Mouse (Mus musculus) liver, postnatal 0 days (tissue): Measurements from ENCODE around the gene Cnfn. TPM values are rescaled to one million over a fixed set of nuclear protein-coding genes. Genes with fewer than 3 reads are reported as not detected.

Experiments used
- ATAC-seq: fragments of 200-750 bp; cut with Nextera tagmentation; 2 replicates; pipeline ENCODE4 v1.8.0; 2017; ENCODE audit warnings: mild to moderate bottlenecking, moderate library complexity
- DNase-seq: peaks from one replicate; pipeline ENCODE4 v3.0.0-alpha.2; 2016
- H3K27ac ChIP-seq: fragments of 300-500 bp; sonication (generic); 2 replicates; pipeline ENCODE4 v1.5.1; 2014; ENCODE audit warnings: antibody characterized with exemption, moderate library complexity, mild to moderate bottlenecking, low read depth
- H3K27me3 ChIP-seq: fragments of 300-500 bp; sonication (generic); 2 replicates; pipeline ENCODE4 v1.6.1; 2014; ENCODE audit warnings: low read length, control low read depth, mixed read lengths; ENCODE audit not compliant: insufficient read depth
- H3K36me3 ChIP-seq: fragments of 300-500 bp; sonication (generic); replicated peaks from 2 replicates; pipeline ENCODE4 v1.6.1; 2014; ENCODE audit warnings: mild to moderate bottlenecking, control low read depth, low read length, moderate library complexity, mixed read lengths; ENCODE audit not compliant: insufficient read depth
- H3K4me1 ChIP-seq: fragments of 300-500 bp; sonication (generic); 2 replicates; pipeline ENCODE4 v1.6.1; 2014; ENCODE audit warnings: antibody characterized with exemption, mild to moderate bottlenecking, control low read depth; ENCODE audit not compliant: insufficient read depth
- H3K4me2 ChIP-seq: fragments of 300-500 bp; sonication (generic); 2 replicates; pipeline ENCODE4 v1.6.1; 2014; ENCODE audit warnings: low read depth, mild to moderate bottlenecking, low read length, moderate library complexity, mixed read lengths
- H3K4me3 ChIP-seq: fragments of 300-500 bp; sonication (generic); 2 replicates; pipeline ENCODE4 v1.5.1; 2014; ENCODE audit warnings: low read depth, low read length
- H3K9ac ChIP-seq: fragments of 300-500 bp; sonication (generic); replicated peaks from 2 replicates; pipeline ENCODE4 v1.6.1; 2014; ENCODE audit warnings: mild to moderate bottlenecking, moderate library complexity
- H3K9me3 ChIP-seq: fragments of 300-500 bp; sonication (generic); 2 replicates; pipeline ENCODE4 v1.6.1; 2016; ENCODE audit warnings: mild to moderate bottlenecking, control low read depth, low read length, mixed read lengths
- CTCF ChIP-seq: sonication (generic); IDR thresholded peaks from 2 replicates; pipeline ENCODE4 v1.5.1; 2016; ENCODE audit warnings: antibody characterized with exemption, low read depth
- EP300 ChIP-seq: IDR thresholded peaks from 2 replicates; pipeline ENCODE4 v1.6.1; 2016; ENCODE audit warnings: antibody characterized with exemption, low read depth, mild to moderate bottlenecking
- WGBS: fragments of 180-500 bp; shearing (Covaris S2); extraction: QIAGEN DNeasy Blood & Tissue Kit; methylation state at CpG from one replicate; pipeline ENCODE4 v1.1.7; 2014; ENCODE audit not compliant: insufficient replicate concordance; 5-methylcytosine and 5-hydroxymethylcytosine counted together
- polyA plus RNA-seq: library from polyadenylated mRNA; unstranded; fragments of >200 nt; fragmentation: Nextera tagmentation; extraction: Ambion mirVana; gene quantifications from 2 replicates; pipeline ENCODE4 v1.2.1, GENCODE M21; 2015

The Cnfn gene
- not detected in 2 replicates for polyA plus RNA-seq

- ATAC-seq (no peak), DNase-seq (no peak)
- Histone ChIP-seq H3K27ac (no peak within 1 kb of the TSS), H3K27me3 (peaks cover 44% of the 10 kb centered on the region), H3K9me3 (no peaks in the 10 kb centered on the region), H3K4me3 (no peak within 1 kb of the TSS), H3K4me2 (no peak within 1 kb of the TSS), H3K4me1 (no peaks in the 10 kb centered on the region), H3K36me3 (no peaks in the 10 kb centered on the region), H3K9ac (no peak within 1 kb of the TSS)
- TF ChIP-seq EP300 (no peak), CTCF (no peak)
- WGBS = 47% methylated on average over 12 of the region's 12 CpGs
Observed at GRCm38 (mm10) chr7:25369058-25369749, at the start of gene Cnfn. TSS of gene Cnfn (minus strand) at chr7:25369724.

GRCm38 (mm10) chr7:25417597-25417996 lies 48.1 kb upstream of the Cnfn start:
- 83% methylated on average over 1 of the region's 1 CpGs for WGBS
- Histone ChIP-seq H3K27ac (no peak overlapping the region), H3K9me3 (no peaks in the 10 kb centered on the region), H3K4me3 (no peak overlapping the region), H3K9ac (no peak overlapping the region), H3K4me2 (no peak overlapping the region), H3K27me3 (no peaks in the 10 kb centered on the region), H3K4me1 (0 out of 2 replicates have a peak, but pooled peaks cover 2% of the 10 kb centered on the region), H3K36me3 (no peaks in the 10 kb centered on the region)
- ATAC-seq (no peak), DNase-seq (peak; percentile 51)
- no peak for TF ChIP-seq EP300
- peak; percentile 67 for TF ChIP-seq CTCF

- Histone ChIP-seq H3K27me3 (no peaks in the 10 kb centered on the region), H3K27ac (no peak within 1 kb of the TSS), H3K4me1 (no peaks in the 10 kb centered on the region), H3K9me3 (no peaks in the 10 kb centered on the region), H3K36me3 (no peaks in the 10 kb centered on the region), H3K4me2 (no peak within 1 kb of the TSS), H3K4me3 (no peak within 1 kb of the TSS), H3K9ac (no peak within 1 kb of the TSS)
- 43% methylated on average over 7 of the region's 7 CpGs for WGBS
- TF ChIP-seq CTCF = no peak
- no peak for TF ChIP-seq EP300
- ATAC-seq (no peak), DNase-seq (no peak)
Observed at GRCm38 (mm10) chr7:25412833-25413441, 43.4 kb upstream of the Cnfn start, which contains the start of gene Cxcl17. TSS of gene Cxcl17 (minus strand) at chr7:25412886.

GRCm38 (mm10) chr7:25411861-25412260 lies 42.3 kb upstream of the Cnfn start:
- ATAC-seq = no peak
- DNase-seq = no peak
- Histone ChIP-seq H3K27ac (no peak overlapping the region), H3K9ac (no peak overlapping the region), H3K4me2 (no peak overlapping the region), H3K27me3 (no peaks in the 10 kb centered on the region), H3K36me3 (no peaks in the 10 kb centered on the region), H3K9me3 (no peaks in the 10 kb centered on the region), H3K4me1 (no peaks in the 10 kb centered on the region), H3K4me3 (no peak overlapping the region)
- TF ChIP-seq EP300 = no peak
- TF ChIP-seq CTCF = no peak
- WGBS = 76% methylated on average over 3 of the region's 3 CpGs

- Histone ChIP-seq H3K9me3 (no peaks in the 10 kb centered on the region), H3K4me1 (no peaks in the 10 kb centered on the region), H3K27ac (no peak overlapping the region), H3K36me3 (no peaks in the 10 kb centered on the region), H3K27me3 (no peaks in the 10 kb centered on the region), H3K4me3 (no peak overlapping the region), H3K9ac (no peak overlapping the region), H3K4me2 (no peak overlapping the region)
- 60% methylated on average over 1 of the region's 1 CpGs for WGBS
- TF ChIP-seq EP300 = no peak
- no peak for TF ChIP-seq CTCF
- DNase-seq = no peak
- peak; percentile 57 for ATAC-seq
Observed at GRCm38 (mm10) chr7:25410969-25411615, 41.6 kb upstream of the Cnfn start.

- DNase-seq = no peak
- H3K4me3 ChIP-seq = no peak overlapping the region
- no peaks in the 10 kb centered on the region for H3K36me3 ChIP-seq
- no peak for ATAC-seq
- TF ChIP-seq EP300 (no peak), CTCF (peak; percentile 61)
- WGBS = 53% methylated on average over 4 of the region's 4 CpGs
- no peak overlapping the region for H3K27ac ChIP-seq
- H3K4me1 ChIP-seq = no peaks in the 10 kb centered on the region
- H3K9me3 ChIP-seq = no peaks in the 10 kb centered on the region
- H3K4me2 ChIP-seq = no peak overlapping the region
- no peak overlapping the region for H3K9ac ChIP-seq
- no peaks in the 10 kb centered on the region for H3K27me3 ChIP-seq
Observed at GRCm38 (mm10) chr7:25409114-25409760, 39.7 kb upstream of the Cnfn start.
